Mouse (Mus musculus): ENCODE measurements around the gene Rnase12. TPM values are rescaled to one million over a fixed set of nuclear protein-coding genes. Genes with fewer than 3 reads are reported as not detected.

Gene Rnase12
- not detected for total RNA-seq (2022)

DNA sequence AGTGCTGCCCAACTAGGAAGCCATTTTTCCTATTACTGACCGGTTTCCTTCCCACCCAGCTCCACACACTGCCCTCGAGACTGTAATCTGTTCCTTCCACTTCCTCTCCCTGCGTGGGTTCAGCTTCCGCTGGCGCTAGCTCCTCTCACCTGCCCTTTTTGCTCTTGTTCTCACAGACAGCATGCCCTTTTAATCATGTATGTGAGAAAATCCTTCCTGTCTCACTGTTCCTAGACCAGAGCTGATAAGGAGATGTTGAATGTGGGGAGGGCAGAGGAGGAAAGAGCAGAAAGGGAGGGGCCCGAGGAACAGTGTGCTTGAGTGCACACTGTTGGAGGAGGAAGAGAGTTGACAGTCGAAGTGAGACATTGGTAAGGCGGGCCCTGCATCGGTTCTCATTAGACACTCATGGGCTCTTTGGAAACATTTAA lies at the start of gene Rnase12:
TSS of gene Rnase12 (minus strand) at position 261 of the 431 bp plus-strand sequence.
- no peak for DNase-seq (ENCODE audit: low spot score in 2 of 2)

DNA sequence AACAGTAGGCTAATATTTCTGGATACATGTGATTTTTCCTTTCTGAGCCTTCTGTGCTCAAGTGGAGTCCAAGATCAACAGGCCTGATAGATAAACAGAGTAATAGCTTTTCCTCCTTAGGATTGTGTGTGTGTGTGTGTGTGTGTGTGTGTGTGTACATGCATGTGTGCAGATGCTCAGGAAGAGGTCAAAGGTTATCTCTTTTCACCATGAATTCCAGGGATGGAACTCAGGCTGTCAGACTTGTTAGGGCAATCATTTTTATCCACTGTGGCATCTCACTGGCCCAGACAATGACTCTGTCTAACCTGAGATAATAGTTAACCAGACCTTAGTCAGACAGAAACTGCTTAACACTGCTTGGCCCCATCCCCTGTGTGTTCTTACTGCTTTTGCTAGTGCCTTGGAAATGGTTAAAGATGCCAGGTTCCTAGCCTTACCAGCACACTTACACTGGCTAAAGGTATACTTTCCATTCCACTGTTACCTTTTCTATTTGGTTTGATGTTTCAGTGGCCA lies 49.0 kb upstream of the Rnase12 start:
- no peak for DNase-seq (ENCODE audit: low spot score in 2 of 2)

DNA sequence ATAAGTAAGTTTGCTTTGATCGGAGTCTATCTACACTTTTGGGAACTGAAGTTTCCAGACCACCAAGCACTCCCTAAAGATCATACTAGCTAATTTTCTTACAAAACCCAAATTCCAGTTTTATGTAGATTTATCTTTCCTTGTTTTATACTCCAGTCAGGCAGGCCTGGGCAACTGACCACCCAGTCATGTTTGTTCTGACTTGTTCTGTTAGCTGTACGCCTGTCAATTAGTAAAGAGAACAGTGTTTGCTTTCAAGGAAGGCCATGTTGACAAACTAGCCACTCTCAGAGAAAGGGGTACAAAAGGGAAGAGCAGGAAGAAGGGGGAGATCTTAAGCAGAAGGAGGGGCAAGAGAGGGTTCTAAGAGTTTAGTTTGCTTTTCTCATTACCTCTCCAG lies 46.9 kb upstream of the Rnase12 start:
- no peak for DNase-seq (ENCODE audit: low spot score in 2 of 2)

DNA sequence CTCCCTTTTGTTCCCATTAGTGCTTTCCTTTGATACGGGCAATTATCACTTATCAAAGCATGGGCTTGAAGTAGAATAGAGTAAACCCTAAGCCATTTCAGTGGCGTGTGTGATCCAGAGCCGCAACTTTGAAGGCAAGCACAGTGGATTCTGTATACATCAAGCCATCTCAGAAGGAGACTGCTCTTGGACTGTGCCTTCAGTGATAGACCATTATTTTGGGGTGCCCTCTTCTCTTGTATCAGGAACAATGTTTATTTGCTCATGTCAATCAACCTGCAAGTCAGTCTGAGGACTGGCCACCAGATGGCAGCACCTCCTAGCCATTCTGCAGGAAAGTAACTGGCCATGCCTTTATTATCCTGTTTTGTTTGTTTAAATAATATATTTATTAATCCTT lies 45.8 kb upstream of the Rnase12 start:
- DNase-seq (ENCODE audit: low spot score in 2 of 2): peak in 1 of 2 experiments; percentile 28

GRCm38 (mm10) chr14:51101284-51101683 lies 43.8 kb upstream of the Rnase12 start:
- no peak for DNase-seq (ENCODE audit: low spot score in 2 of 2)

DNA sequence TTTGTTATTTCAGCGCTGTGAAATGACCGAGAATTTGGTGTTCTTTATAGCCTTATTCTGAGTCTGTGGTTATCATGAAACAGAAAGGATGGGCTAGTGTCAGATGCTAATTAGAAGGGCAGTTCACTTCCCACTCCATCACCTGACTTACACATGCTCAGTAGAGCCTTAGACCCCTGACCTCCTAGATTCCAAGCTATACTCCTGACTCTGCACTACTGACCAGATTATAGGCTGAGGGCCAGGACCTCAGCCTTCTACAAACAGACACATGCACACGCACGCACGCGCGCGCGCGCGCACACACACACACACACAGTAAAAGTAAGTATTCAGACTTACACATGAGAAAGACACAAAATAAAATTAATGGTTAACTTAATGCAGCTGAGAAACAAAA lies 41.5 kb upstream of the Rnase12 start:
- DNase-seq (ENCODE audit: low spot score in 2 of 2): no peak

DNA sequence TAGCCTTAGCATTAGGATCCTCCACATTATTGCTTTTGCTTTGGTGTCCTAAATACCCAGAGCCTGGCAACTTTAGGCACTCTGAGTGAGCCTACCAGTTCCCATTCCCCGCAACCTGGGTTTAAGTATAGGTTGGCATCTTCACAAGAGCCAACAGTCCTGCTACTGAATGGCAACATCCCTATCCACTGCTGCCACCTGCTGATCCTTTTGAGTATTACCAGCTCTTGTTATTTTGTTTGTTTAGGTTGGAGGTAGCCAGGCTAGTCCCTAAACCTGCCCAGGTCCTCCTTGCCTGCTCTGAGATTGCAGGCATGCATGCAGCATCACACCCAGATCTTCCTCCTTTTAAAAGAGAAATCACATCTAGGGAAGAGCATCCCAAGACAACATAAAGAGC lies 40.8 kb upstream of the Rnase12 start:
- peak; percentile 29 to 62 for DNase-seq (ENCODE audit: low spot score in 2 of 2)

GRCm38 (mm10) chr14:51095736-51096524 lies 38.5 kb upstream of the Rnase12 start:
- DNase-seq (ENCODE audit: low spot score in 2 of 2): no peak

DNA sequence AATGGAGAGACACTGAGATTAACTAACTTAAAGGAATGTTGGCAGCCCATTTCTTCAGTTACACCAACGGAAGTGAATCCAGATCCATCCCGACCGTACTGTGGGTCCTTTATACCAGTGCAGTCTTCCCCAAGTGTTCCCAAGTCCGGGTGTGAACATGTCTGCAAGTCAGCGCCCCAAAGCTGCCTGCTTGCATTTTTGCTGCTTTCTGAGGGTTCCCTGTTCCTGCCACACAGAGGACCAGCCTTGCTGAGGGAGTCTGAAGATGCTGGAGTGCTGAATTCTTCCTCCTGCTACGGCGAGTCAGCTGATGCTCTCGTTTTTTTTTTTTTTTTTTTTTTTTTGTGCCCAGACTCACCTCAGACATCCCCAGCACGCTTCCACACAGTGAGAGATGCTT lies 37.5 kb upstream of the Rnase12 start:
- no peak for DNase-seq (ENCODE audit: low spot score in 2 of 2)

DNA sequence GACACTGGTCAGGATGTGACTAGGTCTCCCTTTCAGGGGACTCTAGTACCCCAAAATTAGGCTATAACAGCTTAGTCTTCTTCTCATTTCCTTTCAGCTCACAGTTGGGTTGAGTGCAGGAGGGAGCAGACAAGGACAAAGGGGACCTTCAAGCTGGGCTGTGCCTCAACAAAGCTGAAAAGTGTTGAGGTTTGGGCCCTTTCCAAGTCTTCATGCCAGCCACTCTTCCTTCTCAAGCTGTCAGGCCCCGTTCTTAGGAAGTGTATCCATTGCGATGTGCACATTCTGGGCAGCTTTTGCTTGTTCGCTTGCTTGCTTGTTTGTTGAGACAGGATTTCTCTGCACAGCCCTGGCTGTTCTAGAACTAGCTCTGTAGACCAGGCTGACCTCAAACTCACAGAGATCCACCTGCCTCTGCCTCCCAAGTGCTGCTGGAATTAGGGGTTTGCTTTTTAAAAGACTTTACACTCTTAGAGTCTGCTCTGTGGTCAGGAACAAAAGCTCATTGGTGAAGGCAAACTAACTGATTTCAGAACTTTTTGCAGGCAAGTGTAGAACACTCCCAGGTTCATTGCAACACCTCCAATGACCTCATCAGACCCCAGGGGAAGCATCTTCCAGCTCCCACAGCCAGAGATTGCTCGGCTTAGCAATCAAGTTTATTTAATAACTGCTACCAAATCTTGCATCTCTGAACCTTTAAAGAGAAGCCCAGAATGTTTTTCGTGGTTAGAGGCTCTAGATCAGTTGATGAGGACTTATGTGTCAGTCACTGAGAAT lies 36.8 kb upstream of the Rnase12 start:
- no peak for DNase-seq (ENCODE audit: low spot score in 2 of 2)

DNA sequence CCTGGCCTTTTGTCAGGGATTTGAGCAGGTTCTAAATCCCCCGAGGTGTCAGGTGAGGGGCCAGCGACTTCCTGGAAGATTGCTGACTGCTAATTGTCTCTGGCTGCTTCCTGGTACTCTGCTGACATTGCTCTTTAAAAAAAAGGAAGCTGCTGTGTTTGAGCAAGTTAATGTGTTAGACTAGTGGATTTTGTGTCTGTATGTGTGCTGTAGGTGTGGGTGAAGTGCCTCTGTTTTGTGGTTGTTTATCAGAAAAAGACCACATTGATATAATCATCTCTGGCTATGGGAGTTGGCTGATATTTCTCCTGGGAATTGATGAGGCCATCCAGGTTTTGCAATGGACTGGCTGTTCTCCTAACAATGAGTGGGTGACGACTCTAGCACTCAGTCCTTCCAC lies 36.0 kb upstream of the Rnase12 start:
- DNase-seq (ENCODE audit: low spot score in 2 of 2): no peak

- no peak for DNase-seq (ENCODE audit: low spot score in 2 of 2)
These were observed 34.7 kb upstream of the Rnase12 start for GRCm38 (mm10) chr14:51092073-51092620.

DNA sequence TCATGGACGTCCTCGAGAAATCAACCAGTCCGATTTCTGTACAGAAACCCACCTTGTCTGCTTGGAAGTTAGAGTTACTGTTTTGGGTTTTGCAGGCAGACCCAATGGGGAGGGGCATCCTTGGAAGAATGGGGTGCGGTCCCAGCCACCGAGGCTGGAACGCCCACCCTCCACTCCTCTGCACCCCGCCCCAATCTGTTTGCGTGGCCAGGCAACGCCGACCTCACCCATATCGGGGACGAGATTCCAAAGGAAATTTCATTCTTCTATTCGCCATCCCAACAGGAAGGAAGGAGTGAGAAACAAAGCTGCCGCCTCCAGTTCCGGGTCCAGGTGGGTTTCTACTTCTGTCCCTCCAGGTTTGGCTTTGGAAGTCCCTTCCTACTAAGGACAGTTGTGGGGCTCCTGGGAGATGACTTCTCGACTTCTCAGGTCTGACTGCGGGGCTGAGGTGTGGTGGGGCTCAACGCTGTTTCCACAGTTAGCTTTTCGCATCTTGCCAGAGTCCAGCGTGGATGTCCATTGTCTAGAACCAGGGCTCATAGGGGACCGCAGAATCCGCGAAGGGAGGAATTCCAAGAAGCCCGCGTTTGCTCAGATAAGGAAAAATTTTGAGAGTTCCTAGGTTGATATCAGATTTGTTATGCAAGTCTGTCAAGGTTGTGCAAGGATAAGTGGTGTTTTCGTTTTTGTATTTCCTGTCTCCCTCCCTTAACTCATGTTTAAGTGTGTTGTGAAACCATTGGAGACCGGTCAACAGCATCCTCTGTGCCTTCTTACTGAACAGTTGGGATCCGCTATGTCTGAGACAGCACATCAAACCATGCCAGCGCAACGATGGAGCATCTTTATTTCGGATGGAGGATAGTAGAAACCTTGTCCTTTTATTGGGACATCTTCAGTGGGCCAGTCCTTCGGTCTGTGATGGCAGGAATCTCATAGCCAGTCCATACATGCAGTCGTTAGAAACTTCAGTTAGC lies 33.8 kb upstream of the Rnase12 start, which contains the start of the genes Rnase4 and Ang:
TSS of gene Rnase4 (plus strand) at position 157 of the 980 bp plus-strand sequence.
TSS of gene Ang (plus strand) at position 230 of the 980 bp plus-strand sequence.
- peak; percentile 49 to 61 for DNase-seq (ENCODE audit: low spot score in 2 of 2)

GRCm38 (mm10) chr14:51090077-51090781 lies 32.8 kb upstream of the Rnase12 start:
- peak; percentile 72 for DNase-seq (ENCODE audit: low spot score in 2 of 2)

DNA sequence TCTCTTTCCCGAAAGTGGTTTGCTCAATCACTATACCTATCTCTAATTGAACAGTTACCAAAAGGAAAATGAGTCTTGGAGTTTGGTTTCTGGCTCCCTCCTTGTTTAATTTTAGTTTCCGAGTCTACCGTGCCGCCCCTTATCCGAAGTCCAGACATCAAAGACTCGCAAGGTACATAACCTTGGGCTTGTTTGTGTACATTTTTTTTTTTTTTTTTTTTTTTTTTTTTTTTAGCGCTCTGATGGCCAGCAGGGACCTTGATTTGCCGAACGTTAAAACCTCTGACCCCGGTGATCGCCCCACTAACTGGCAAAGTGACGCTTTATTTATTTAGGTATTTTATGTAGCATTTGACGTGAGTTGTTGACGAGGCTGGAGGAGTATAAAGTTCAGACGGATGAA lies 32.2 kb upstream of the Rnase12 start:
- DNase-seq (ENCODE audit: low spot score in 2 of 2): no peak

GRCm38 (mm10) chr14:51088970-51089673 lies 31.7 kb upstream of the Rnase12 start:
- peak; percentile 94 to 97 for DNase-seq (ENCODE audit: low spot score in 2 of 2)

- DNase-seq (ENCODE audit: low spot score in 2 of 2): peak; percentile 76 to 78
These were observed 30.9 kb upstream of the Rnase12 start for GRCm38 (mm10) chr14:51088166-51088969.

- no peak for DNase-seq (ENCODE audit: low spot score in 2 of 2)
These were observed 30.3 kb upstream of the Rnase12 start for GRCm38 (mm10) chr14:51087762-51088161.
